ENCODE assay signal across 17 mouse cellular contexts in genomic region chr6:149354826-149355495, GRCm38 (mm10). TPM values are rescaled to one million over a fixed set of nuclear protein-coding genes. Genes with fewer than 3 reads are reported as not detected.
A peak's percentile ranks its signal among the peaks of the same experiment; 100 is the strongest.
DNase-seq lines count a peak whose midpoint lies in the region; ATAC-seq and TF ChIP-seq lines count a peak whose summit lies in the region.
"Had no signal": no experiment of that assay in that cellular context is flagged by ENCODE, and none has a peak within 500 bp of the region (broad histone marks: within the 10 kb centered on the region; RNA-seq: fewer than 3 reads in every experiment).

No protein-coding gene starts in this region.

- H3K27me3 ChIP-seq in forebrain, postnatal 0 days (ENCODE audit: insufficient read depth, low read length): no peaks in the 10 kb centered on the region
- no peaks in the 10 kb centered on the region for H3K27me3 ChIP-seq in forebrain, embryonic 10.5 days (ENCODE audit: poor library complexity, severe bottlenecking)
- H3K27me3 ChIP-seq in CH12.LX (replicated peaks) (no peaks in the 10 kb centered on the region), myocyte (ENCODE audit: control insufficient read depth, insufficient read depth, insufficient read length) (no peaks in the 10 kb centered on the region)
- no peaks in the 10 kb centered on the region for H3K27me3 ChIP-seq in embryonic facial prominence, embryonic 15.5 days
- H3K27me3 ChIP-seq: intestine, embryonic 15.5 days; lung, embryonic 15.5 days; Patski had no signal

- H3K79me2 ChIP-seq in CH12.LX (replicated peaks; ENCODE audit: control insufficient read depth, extremely low read depth, insufficient read depth, poor library complexity, severe bottlenecking) (no peaks in the 10 kb centered on the region), myocyte (ENCODE audit: control insufficient read depth, insufficient read depth) (no peaks in the 10 kb centered on the region)

- H3K4me1 ChIP-seq in forebrain, postnatal 0 days (ENCODE audit: insufficient read depth): no peaks in the 10 kb centered on the region
- H3K4me1 ChIP-seq in forebrain, embryonic 10.5 days: no peaks in the 10 kb centered on the region
- peaks cover 0 to 7% of the 10 kb centered on the region in 2 experiments; a peak in 1 of 4 replicates for H3K4me1 ChIP-seq in CH12.LX (ENCODE audit: control insufficient read depth in 1 of 2, insufficient read depth in 2 of 2)
- H3K4me1 ChIP-seq in embryonic facial prominence, embryonic 15.5 days: no peaks in the 10 kb centered on the region
- H3K4me1 ChIP-seq: intestine, embryonic 15.5 days; lung, embryonic 15.5 days had no signal

- no peak overlapping the region for H3K4me2 ChIP-seq in forebrain, postnatal 0 days (ENCODE audit: low read depth)
- H3K4me2 ChIP-seq in CH12.LX (ENCODE audit: insufficient read depth, low read depth, poor library complexity, severe bottlenecking) (no peak overlapping the region), myocyte (ENCODE audit: low read depth) (no peak overlapping the region)
- H3K4me2 ChIP-seq in embryonic facial prominence, embryonic 15.5 days (replicated peaks): no peak overlapping the region
- H3K4me2 ChIP-seq: intestine, embryonic 15.5 days; lung, embryonic 15.5 days; midbrain, embryonic 11.5 days had no signal

- no peak for TF ChIP-seq POLR2A in CH12.LX (IDR thresholded peaks at IDR 0.05; ENCODE audit: low read depth, low read length)
- no peak for TF ChIP-seq POLR2A in myocyte (IDR thresholded peaks at IDR 0.05; ENCODE audit: insufficient read length, low read depth)

- WGBS in forebrain, postnatal 0 days: 38% methylated on average over 4 of the region's 4 CpGs
- 69% methylated on average over 4 of the region's 4 CpGs for WGBS in forebrain, embryonic 10.5 days
- 36% methylated on average over 4 of the region's 4 CpGs for WGBS in embryonic facial prominence, embryonic 15.5 days

- H3K27ac ChIP-seq in forebrain, postnatal 0 days (ENCODE audit: low read depth, low read length): no peak overlapping the region
- no peak overlapping the region for H3K27ac ChIP-seq in forebrain, embryonic 10.5 days
- H3K27ac ChIP-seq in CH12.LX (ENCODE audit: insufficient read depth, low read depth): peak overlapping the region; percentile 28; the same call in 1 of the 2 replicates
- no peak overlapping the region for H3K27ac ChIP-seq in embryonic facial prominence, embryonic 15.5 days (replicated peaks)
- H3K27ac ChIP-seq: gastrocnemius, adult 2 months; heart, adult 2 months; intestine, embryonic 15.5 days; lung, embryonic 15.5 days had no signal

- no peak for ATAC-seq in forebrain, postnatal 0 days
- peak; percentile 63; the same call in 1 of the 2 replicates for ATAC-seq in embryonic facial prominence, embryonic 15.5 days (ENCODE audit: insufficient number of reproducible peaks, low FRiP score, low TSS enrichment, low read depth)
- no peak for ATAC-seq in megakaryocyte-erythroid progenitor cell, adult 5-6 weeks (replicated peaks; ENCODE audit: low FRiP score, low TSS enrichment, poor library complexity, severe bottlenecking)
- ATAC-seq: intestine, embryonic 15.5 days; Patski had no signal

- no peak overlapping the region for H3K9ac ChIP-seq in forebrain, postnatal 0 days
- H3K9ac ChIP-seq in CH12.LX (ENCODE audit: insufficient read depth, low read depth): no peak overlapping the region
- no peak overlapping the region for H3K9ac ChIP-seq in embryonic facial prominence, embryonic 15.5 days
- H3K9ac ChIP-seq: intestine, embryonic 15.5 days; lung, embryonic 15.5 days had no signal

- TF ChIP-seq CTCF in forebrain, postnatal 0 days (IDR thresholded peaks at IDR 0.05; ENCODE audit: low read depth): no peak
- no peak for TF ChIP-seq CTCF in CH12.LX (conservative IDR thresholded peaks at IDR 0.05 in 1 of 2, IDR thresholded peaks at IDR 0.05 in 1 of 2; ENCODE audit: low read depth in 2 of 2, low read length in 2 of 2)

- no peak overlapping the region for H3ac ChIP-seq in myocyte (ENCODE audit: control insufficient read depth, insufficient read length)

- dilution Hi-C loops in CH12.LX (cut with MboI; ENCODE audit: extremely low pct_ligation_motif_present, extremely low pct_unique_long_range_greater_than_20kb, low sequenced_read_pairs): no loop called here

- no peaks in the 10 kb centered on the region for H3K36me3 ChIP-seq in forebrain, postnatal 0 days (ENCODE audit: insufficient read depth)
- H3K36me3 ChIP-seq in forebrain, embryonic 10.5 days (replicated peaks): no peaks in the 10 kb centered on the region
- H3K36me3 ChIP-seq in CH12.LX (replicated peaks in 1 of 2; ENCODE audit: control insufficient read depth in 1 of 2, insufficient read depth in 1 of 2, low read length in 1 of 2) (no peaks in the 10 kb centered on the region), myocyte (ENCODE audit: control insufficient read depth, insufficient read depth) (no peaks in the 10 kb centered on the region)
- H3K36me3 ChIP-seq in embryonic facial prominence, embryonic 15.5 days: no peaks in the 10 kb centered on the region
- H3K36me3 ChIP-seq: intestine, embryonic 15.5 days; lung, embryonic 15.5 days had no signal

- H3K4me3 ChIP-seq in forebrain, postnatal 0 days (ENCODE audit: low read depth, low read length): no peak overlapping the region
- H3K4me3 ChIP-seq in forebrain, embryonic 10.5 days: no peak overlapping the region
- H3K4me3 ChIP-seq in CH12.LX (replicated peaks in 1 of 3; ENCODE audit: low read depth in 2 of 3, low read length in 2 of 3, poor library complexity in 1 of 3): no peak overlapping the region
- H3K4me3 ChIP-seq in embryonic facial prominence, embryonic 15.5 days (replicated peaks): no peak overlapping the region
- H3K4me3 ChIP-seq in myocyte: no peak overlapping the region
- H3K4me3 ChIP-seq: gastrocnemius, adult 2 months; heart, adult 2 months; intestine, embryonic 15.5 days; lung, embryonic 15.5 days had no signal

- no peaks in the 10 kb centered on the region for H3K9me3 ChIP-seq in forebrain, postnatal 0 days (ENCODE audit: low read length)
- 0 out of 2 replicates have a peak, but pooled peaks cover 3% of the 10 kb centered on the region for H3K9me3 ChIP-seq in forebrain, embryonic 10.5 days
- peaks cover 11% of the 10 kb centered on the region for H3K9me3 ChIP-seq in CH12.LX (replicated peaks; ENCODE audit: low read length)
- no peaks in the 10 kb centered on the region for H3K9me3 ChIP-seq in embryonic facial prominence, embryonic 15.5 days (replicated peaks)
- H3K9me3 ChIP-seq: intestine, embryonic 15.5 days; lung, embryonic 15.5 days had no signal

- peak; percentile 17 for TF ChIP-seq EP300 in CH12.LX (IDR thresholded peaks at IDR 0.05; ENCODE audit: low read length)

- DNase-seq in forebrain, postnatal 0 days: peak; percentile 14
- DNase-seq in forebrain, embryonic 10.5 days (ENCODE audit: extremely low spot score, low spot score): no peak
- DNase-seq in CH12.LX (ENCODE audit: extremely low read depth): peak; percentile 72
- DNase-seq in adrenal gland, adult 2 months: no peak
- DNase-seq in left cerebral cortex, postnatal 36 days (ENCODE audit: low spot score in 2 of 2): no peak
- DNase-seq: cerebellum, adult 8-10 months; gastrocnemius, adult 2 months; heart, adult 2 months; kidney, postnatal 10 days had no signal

- no peak for TF ChIP-seq RAD21 in CH12.LX (IDR thresholded peaks at IDR 0.05; ENCODE audit: low read depth, low read length)

- intact Hi-C loops in left cerebral cortex, postnatal 36 days (cut with DNase I): no loop called here

- in situ Hi-C loops in CH12.LX (cut with MboI; ENCODE audit: low pct_ligation_motif_present, low pct_unique_long_range_greater_than_20kb, low sequenced_read_pairs): no loop called here

TF ChIP-seq in CH12.LX, 34 proteins besides CTCF, POLR2A, EP300 and RAD21 (continues in another document):
- TF ChIP-seq ZMIZ1 (IDR thresholded peaks at IDR 0.05; ENCODE audit: low read depth, low read length): no peak
- no peak for TF ChIP-seq NRF1 (IDR thresholded peaks at IDR 0.05; ENCODE audit: low read depth, low read length)
- no peak for TF ChIP-seq CHD2 (IDR thresholded peaks at IDR 0.05; ENCODE audit: low read length)

TF ChIP-seq in myocyte, 11 proteins besides CTCF, POLR2A, EP300 and RAD21 (continues in another document):
- TF ChIP-seq TCF12 (IDR thresholded peaks at IDR 0.05; ENCODE audit: insufficient read depth, poor library complexity, severe bottlenecking) (peak; percentile 65), E2F4 (IDR thresholded peaks at IDR 0.05; ENCODE audit: insufficient read depth) (no peak), REST (IDR thresholded peaks at IDR 0.05; ENCODE audit: insufficient read depth, insufficient read length) (no peak), SRF (IDR thresholded peaks at IDR 0.05; ENCODE audit: control insufficient read depth, insufficient read length, low read depth) (no peak)

RNA-seq across cellular contexts. Expression of gene Resf1, which starts 45.7 kb away (rescaled TPM):
- 25.7 and 32.8 TPM in 2 replicates for total RNA-seq in forebrain, postnatal 0 days (2014; rRNA removed)
- 18.0 and 24.0 TPM in 2 replicates for polyA plus RNA-seq in forebrain, postnatal 0 days (2015; fragmentation: Nextera tagmentation; extraction: Ambion mirVana)
- polyA plus RNA-seq in forebrain, embryonic 10.5 days (2016; fragmentation: Nextera tagmentation; extraction: Ambion mirVana): 42.0 and 47.6 TPM in 2 replicates
- total RNA-seq in CH12.LX (2012; rRNA removed) (12.4 and 13.4 TPM in 2 replicates), CH12.LX (2014; rRNA removed) (20.9 and 25.3 TPM in 2 replicates)
- polyA plus RNA-seq in CH12.LX (2012; ENCODE audit: insufficient read length, low read depth) (14.7 and 15.5 TPM in 2 replicates), myocyte (2012; fragmentation: generic; extraction: Trizol) (8.2 TPM)
- polyA plus RNA-seq in embryonic facial prominence, embryonic 15.5 days (2015; fragmentation: Nextera tagmentation; extraction: Ambion mirVana): 39.9 and 42.5 TPM in 2 replicates
- total RNA-seq in megakaryocyte-erythroid progenitor cell, adult 5-6 weeks (2014; fragmentation: Nextera tagmentation): 48.3 and 72.8 TPM in 2 replicates
- 64.1 and 71.6 TPM in 2 replicates for total RNA-seq in megakaryocyte-erythroid progenitor cell, adult 5-6 weeks (2017)
- total RNA-seq in adrenal gland, adult 2 months (2021): 10 to 100 TPM; 22.6 to 38.7 TPM
- polyA plus RNA-seq in adrenal gland, adult 2 months (2012; rRNA removed): 7.4 and 11.3 TPM in 2 replicates
- total RNA-seq in left cerebral cortex, postnatal 36 days (2021): 10 to 100 TPM; 12.3 to 18.4 TPM

RNA-seq across cellular contexts. Expression of gene Bicd1, which starts 53.7 kb away (rescaled TPM):
- total RNA-seq in forebrain, postnatal 0 days (2014; rRNA removed): 27.5 and 47.5 TPM in 2 replicates
- polyA plus RNA-seq in forebrain, postnatal 0 days (2015; fragmentation: Nextera tagmentation; extraction: Ambion mirVana): 12.9 and 28.4 TPM in 2 replicates
- polyA plus RNA-seq in forebrain, embryonic 10.5 days (2016; fragmentation: Nextera tagmentation; extraction: Ambion mirVana): 12.8 and 13.2 TPM in 2 replicates
- total RNA-seq in CH12.LX (2012; rRNA removed) (not detected in 2 replicates), CH12.LX (2014; rRNA removed) (not detected in 2 replicates)
- polyA plus RNA-seq in CH12.LX (2012; ENCODE audit: insufficient read length, low read depth) (0.05 and 0.11 TPM in 2 replicates), myocyte (2012; fragmentation: generic; extraction: Trizol) (1.0 TPM)
- 3.2 and 3.6 TPM in 2 replicates for polyA plus RNA-seq in embryonic facial prominence, embryonic 15.5 days (2015; fragmentation: Nextera tagmentation; extraction: Ambion mirVana)
- 12.7 and 18.4 TPM in 2 replicates for total RNA-seq in megakaryocyte-erythroid progenitor cell, adult 5-6 weeks (2014; fragmentation: Nextera tagmentation)
- 8.2 and 9.2 TPM in 2 replicates for total RNA-seq in megakaryocyte-erythroid progenitor cell, adult 5-6 weeks (2017)
- total RNA-seq in adrenal gland, adult 2 months (2021): 1 to 10 TPM; 4.4 to 5.3 TPM
- 0.94 TPM in 2 replicates for polyA plus RNA-seq in adrenal gland, adult 2 months (2012; rRNA removed)
- total RNA-seq in left cerebral cortex, postnatal 36 days (2021): 10 to 100 TPM; 48.2 to 58.6 TPM
- polyA plus RNA-seq: liver, adult 2 months had no signal

Comparison
In these comparisons a context has a peak if more than half of its experiments do, and no peak if none do; other contexts are left out.
1. DNase-seq: peak in forebrain, postnatal 0 days (single experiment) and CH12.LX (single experiment); none in forebrain, embryonic 10.5 days (single experiment), adrenal gland, adult 2 months (single experiment) and left cerebral cortex, postnatal 36 days (0 of 2).